Mouse (Mus musculus): Measurements from ENCODE around the gene Srrm3.

Gene Srrm3

DNA sequence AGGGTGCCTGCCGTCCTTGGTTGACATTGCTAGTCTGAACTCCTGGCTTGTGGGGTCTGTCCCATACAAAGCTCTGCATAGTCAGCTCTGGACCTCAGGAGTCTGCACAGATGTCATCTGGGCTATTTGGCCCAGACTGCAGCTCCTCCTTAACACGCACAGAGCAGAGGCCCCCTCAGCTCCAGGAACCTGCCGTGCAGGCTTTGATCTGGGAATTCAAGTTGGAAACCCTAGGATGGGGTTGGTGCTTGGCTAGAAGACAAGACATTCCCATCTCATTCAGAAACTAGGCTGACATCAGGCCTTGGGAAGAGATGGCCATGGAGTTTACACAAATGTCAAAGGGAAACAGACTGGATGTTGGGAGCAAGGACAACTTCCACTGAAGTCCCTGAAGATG lies 17.8 kb downstream of the Srrm3 start:
- no peak for DNase-seq

DNA sequence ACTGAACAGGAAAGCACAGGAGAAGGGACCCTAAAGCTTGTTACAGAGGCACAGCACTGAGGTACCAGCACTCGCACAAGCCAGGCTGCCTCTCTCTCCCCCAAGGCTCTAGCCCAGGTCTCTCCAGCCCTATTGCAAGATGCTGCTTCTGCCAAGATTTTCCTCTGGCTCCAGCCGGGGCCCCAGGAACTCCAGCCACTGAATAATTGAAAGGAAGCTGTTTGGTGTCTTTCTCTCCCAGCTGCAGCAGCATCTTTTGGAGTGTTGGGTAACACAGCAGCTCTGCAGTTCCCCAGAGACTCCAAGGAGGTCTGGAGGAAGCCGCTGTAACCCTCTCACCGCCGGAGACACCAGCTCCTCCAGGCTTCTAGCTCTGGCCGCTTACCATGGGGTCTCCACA lies 19.5 kb downstream of the Srrm3 start:
- no peak for DNase-seq

DNA sequence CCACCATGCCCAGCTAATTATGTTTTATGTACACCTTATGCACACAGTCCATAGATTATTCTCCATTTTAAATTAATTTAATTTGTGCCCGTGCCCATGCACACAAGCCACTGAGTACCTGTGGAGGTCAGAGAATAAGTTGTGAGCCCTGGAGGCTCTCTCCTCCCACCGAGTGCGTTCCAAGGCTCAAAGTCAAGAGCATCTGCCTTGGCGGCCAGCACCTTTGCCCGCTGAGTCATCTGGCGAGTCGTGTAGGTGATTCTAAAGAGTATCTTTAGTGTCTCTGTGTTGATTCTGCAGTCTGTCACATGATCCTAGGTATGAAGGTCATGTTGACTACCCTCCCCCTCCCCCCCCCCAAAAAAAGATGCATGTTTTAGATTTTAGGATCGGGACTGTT lies 22.7 kb downstream of the Srrm3 start:
- DNase-seq: no peak

DNA sequence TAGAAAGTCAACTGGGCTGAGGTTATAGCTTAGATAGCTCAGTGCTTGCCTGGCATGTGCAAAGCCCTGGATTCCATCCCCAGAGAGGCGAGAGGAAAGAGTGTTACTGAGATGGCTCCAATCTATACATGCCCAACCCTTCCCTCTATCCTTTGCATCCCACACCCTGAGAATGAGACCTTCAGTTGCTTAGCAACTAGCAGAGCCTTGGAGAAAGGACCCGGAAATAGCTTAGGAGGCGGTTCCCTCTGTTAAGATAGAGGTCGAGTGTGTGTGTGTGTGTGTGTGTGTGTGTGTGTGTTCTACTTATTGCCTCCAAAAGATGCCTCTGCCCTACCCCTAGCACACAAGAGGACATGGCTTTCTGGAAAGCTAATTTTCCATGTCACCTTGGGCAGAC lies 26.0 kb downstream of the Srrm3 start:
- no peak for DNase-seq

DNA sequence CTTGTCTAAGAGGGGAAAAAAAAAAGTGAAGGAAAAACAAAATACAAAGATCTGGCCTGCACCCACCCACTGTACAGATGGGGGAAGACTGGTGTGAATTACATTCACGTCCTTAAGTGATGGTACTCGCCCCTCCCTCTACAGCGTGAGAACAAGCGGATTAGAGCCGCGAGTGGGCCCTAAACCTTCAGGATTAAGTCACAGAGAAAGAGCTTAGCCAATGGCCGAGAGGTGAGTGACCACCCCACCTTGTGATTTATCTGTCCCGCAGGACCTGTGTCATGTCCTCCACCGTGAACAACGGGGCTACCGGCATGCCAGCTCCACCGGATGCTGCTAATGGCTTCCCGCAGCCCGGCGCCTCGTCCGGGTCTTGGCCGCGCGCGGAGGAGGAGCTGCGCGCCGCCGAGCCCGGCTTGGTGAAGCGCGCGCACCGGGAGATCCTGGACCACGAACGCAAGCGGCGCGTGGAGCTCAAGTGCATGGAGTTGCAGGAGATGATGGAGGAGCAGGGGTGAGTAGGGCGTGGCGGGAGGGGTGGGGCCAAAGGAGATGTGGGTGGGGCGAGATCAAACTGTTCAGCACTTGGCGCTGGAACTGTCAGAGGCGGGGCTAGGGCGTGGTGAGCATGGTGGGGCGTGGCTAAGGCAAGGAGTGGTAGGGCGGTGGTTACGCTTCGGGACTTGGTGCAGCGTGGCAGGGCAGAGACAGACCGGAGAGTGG lies 28.2 kb downstream of the Srrm3 start:
- DNase-seq: peak; percentile 13 to 30

DNA sequence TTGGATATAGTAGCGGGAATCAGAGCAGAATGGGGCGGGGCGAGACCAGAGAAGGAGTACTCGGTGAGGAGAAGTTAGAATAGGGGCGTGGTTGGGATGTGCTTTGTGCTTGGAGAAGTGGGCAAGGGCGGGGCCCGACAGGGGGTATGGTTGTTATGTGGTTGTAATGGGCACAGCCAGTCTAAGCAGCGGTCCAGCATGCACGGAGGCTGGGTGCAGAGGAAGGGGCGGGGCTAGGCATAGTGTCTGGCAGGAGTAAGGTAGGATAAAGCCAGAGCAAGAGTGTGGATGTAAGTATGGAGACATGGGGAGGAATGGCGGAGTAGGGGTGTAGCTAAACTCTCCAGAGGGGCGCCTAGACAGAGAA lies 28.8 kb downstream of the Srrm3 start:
- DNase-seq: no peak

DNA sequence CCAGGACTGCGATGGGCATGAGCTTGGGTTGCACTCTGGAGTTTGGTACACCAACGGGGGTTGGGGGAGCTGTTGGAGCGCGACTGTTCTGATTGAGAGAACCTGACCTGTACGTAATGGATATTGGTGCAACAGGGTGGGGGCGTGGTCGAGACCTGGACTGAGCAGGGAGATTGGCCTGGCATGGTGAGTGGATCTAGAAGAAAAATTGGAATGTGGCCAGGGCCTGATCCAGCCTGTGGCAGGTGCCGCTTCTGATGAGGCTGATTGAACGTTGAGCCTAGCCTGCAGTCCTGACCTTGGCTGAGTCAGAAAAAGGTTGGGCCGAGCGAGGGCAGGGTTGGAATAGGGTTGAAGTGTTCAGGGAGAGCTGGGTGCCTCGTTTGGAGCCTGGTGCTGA lies 29.3 kb downstream of the Srrm3 start:
- no peak for DNase-seq

DNA sequence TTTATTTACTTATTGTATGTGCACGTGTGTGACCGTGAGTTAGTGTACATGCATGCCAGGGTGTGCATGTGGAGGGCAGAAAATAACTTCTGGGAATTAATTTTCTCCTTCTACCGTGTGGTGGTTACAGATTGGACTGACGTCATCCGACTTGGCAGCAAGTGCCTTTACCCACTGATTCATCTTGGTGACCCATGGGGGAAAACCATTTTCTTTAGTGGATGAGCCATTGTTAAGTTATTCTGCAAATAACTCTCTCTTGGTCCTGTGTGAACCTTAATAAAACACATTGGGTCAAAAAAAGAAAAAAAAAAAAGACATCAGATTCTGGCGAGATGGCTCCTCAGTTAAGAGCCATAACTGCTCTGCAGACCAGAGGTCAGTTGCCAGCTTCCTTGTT lies 35.0 kb downstream of the Srrm3 start:
- DNase-seq: no peak

DNA sequence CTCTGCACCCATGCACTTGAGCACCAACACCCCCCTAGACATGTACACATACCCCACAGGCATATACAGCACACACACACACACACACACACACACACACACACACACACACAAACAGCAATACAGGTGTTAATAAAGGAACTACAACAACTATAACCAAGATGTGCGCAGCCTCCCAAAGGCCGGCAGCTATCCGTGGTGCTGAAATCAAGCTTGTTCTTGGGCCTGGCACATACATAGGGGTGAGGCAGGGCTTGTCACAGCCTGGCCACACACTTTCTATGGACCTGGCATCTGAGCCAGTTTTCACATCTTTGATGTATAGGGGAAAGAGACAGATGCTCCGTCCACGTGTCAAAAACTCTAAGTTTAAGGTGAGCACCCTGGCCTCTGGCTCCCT lies 36.7 kb downstream of the Srrm3 start:
- no peak for DNase-seq

DNA sequence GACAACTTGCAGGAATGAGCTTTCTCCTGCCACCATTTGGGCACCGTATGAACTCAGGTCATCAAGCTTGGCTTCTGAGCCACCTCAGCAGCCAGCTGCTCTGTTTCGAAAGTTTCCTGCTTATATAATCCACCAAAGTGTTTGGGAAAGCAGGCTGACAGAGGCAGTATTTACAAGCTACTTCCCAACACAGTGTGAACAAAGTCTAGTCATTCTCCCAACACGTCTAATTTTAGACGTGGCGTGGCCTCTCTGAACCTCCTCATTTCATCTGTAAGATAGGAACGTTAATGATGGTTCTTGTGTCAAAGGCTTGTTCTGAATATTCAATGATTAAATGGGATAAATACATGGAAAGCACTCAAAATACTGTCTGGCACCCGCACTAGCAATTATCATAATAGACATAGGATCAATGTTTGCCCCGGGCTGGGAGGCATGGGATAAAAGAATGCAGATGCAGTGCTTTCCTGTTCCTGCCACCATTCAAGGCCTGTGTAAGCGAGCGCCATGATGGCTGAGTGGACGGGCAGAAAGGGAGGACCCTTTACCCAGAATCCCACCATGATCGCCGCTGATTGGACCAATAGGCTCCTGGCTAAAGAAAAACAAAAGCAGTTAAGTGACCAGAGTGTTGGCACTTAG lies 39.1 kb downstream of the Srrm3 start:
- DNase-seq: no peak

DNA sequence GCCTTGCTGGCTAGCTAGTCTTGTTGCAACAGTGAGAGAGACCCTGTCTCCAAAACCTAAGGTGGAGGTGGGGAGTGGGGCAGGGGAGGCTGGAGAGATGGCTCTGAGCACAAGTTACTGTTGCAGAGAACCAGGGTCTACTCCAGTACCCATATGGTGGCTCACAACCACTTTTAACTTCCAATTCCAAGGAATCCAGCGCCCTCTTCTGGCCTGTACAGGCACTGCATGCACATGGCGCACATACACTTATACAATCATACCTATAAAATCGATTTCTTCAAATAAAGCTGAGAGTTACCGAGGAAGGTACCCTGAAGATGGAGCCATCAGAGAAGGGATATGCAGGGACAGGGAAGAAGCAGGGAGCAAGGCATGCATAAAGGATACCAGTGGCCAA lies 40.8 kb downstream of the Srrm3 start:
- no peak for DNase-seq

DNA sequence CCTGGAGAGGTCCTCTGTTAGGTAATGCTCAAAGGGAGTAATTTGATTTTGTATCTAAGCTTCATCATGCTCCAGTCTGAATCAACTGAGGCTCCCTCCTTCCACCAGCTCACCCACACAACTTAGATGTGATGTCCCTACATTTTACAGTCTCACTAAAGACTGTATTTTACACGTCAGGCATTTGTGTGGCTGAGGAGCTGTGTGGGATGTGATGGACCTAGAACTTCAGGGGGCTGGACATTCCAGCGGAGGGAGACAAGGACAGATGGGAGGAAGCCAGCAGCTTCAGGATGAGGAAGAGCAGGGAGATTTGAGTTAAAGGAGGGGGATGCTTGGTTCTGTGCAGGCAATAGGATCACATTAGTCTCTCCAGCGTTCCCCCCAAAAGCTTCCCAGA lies 41.2 kb downstream of the Srrm3 start:
- DNase-seq: no peak

DNA sequence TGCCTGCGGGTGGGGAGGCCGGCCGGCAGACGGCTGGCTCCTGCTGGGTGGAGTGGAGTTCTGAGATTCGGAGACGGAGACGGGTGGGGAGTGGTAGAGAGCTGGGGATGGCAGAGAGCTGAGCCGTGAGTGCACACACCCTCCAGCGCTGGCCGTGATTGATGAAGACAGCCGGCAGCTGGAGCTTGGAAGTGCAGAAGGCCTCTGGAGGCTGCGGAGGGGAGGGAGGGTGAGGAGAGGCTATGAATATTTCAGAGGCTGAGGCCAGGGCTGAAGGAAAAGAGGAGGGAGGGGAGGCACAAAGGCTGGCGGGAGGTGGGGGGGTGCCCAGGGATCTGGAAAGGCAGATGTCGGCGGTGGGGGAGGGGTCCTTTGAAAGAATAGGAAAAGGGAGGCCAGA lies 44.3 kb downstream of the Srrm3 start:
- DNase-seq: no peak

DNA sequence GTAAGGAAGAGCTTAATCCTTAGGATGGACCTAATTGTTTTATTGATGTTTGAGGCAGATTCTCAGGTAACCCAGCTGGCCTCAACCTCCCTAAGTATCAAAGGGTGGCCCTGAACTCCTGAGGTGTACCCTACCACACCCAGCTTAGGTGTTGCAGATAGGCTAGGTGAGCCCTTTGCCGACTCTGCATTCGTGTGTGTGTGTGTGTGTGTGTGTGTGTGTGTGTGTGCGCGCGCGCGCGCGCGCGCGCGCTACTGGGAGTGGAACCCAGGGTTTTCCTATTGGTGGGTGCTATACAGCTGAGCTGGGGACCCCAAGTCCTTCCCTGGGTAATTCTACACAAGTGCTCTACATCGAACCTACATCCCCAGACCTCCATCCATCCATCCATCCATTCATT lies 44.8 kb downstream of the Srrm3 start:
- no peak for DNase-seq

DNA sequence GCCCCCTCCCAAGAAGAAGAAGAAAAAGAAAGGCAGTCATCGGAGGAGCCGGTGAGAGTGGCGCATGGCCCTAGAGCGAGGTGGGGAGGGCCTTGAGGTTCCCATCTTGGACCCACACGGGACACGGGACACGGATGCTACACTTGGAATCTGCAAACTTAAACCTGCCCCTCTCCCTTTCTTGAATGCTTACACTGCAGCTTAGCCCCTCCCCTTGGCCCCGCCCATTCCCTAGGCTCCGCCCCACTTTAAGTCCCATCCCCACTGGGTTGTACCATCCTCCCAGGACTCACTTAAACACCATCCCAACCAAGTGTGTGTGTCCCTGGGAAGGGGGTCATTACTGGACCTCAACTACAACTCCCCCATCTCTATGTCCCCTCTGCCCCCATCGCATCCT lies 45.7 kb downstream of the Srrm3 start:
- DNase-seq: no peak

DNA sequence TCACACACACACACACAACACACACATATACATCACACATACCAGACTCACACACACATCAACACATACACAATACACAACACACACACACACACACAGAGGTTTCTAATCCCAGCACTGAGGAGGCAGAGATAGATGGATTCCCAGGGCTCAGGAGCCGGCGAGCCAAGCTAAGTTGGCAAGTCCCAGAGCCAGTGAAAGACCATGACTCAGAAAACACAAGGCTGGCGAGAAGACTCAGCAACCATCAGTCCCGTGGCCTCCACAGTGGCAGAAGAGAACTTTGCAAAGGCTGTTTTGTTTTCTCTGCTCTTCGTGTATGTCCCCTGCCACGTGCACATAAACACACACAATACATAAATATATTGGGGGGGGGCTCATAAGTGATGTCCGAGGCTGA lies 47.0 kb downstream of the Srrm3 start:
- DNase-seq: no peak

DNA sequence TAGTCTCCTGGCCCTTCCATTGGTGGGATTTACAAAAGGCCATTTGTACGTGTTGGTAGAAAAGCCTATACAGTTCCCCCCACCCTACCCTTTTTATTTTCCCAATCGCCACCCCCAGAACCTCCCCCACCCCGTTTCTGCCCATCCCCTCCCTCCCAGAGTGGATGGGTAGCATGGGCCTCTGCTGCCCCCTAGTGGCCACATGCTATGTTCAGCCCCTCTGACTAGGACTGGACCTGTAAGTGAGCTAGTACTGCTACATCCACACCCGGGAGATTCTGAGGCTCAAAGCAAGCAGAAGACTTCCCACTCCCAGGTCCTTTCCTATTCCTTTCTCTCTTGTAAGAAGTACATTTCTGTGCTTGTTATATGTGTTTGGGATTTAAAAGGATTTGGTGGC lies 48.5 kb downstream of the Srrm3 start:
- DNase-seq: no peak

DNA sequence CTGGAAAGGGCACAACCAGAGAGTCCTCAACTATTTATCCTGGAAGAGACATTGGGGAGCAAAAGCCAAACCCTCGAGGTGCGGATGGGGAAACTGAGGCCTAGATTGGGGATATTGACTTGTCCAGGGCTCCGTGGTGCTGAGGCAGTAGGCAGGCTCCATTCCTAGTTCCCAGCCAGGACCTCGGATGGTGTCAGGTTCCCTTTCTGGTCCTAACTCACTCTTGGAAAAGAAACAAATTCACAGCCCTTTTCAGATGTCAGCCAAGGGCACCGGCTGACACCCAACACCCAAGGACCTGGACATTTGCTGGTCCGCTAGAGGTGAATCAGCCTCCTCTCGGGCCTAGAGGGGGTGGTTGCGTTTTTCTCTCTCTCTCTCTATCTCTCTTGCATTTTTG lies 60.0 kb downstream of the Srrm3 start:
- no peak for DNase-seq

DNA sequence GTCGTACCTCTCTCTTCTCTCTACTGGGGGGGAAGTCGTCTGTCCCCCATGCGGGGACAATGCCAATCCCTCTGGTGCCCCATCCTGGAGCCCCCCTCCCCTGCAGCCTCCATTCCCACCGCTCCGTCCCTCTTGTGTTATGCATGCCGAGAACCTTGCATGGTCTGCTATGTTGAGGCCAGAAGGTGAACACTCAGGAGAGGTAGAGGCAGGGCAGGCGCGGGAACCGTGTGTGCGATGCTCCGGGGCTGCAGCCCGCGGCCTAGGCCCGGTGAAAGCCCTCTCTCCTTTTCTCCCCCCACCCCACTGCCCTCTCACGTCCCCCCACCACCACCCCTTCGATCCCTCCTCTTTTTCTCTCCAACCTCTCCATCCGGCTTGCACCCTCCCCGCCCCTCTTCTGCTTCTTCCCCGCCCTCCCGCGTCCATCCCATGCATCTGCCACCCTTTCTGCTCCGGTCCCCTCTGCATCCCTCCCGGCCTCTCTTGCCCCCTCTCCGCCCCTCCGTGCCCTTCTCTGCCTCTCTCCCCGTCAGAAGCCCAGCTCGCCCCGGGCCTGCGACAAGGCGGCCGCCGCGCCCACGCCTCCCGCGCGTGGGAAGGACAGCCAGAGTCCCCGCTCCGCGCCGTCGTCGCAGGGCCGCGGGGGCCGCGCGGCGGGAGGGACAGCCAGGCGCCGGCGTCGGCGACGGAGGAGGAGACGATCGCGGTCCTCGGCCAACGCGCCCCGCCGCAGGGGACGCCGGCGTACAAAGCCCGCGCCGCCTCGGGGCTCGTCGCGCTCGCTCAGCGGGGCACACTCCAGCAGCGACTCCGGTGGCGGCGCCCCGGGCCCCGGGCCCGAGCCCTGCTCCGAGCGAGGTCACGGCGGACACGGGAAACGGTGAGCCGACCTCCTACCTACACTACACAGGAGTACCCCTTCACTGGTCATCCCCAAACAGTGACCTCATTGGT lies 61.2 kb downstream of the Srrm3 start:
- DNase-seq: no peak

DNA sequence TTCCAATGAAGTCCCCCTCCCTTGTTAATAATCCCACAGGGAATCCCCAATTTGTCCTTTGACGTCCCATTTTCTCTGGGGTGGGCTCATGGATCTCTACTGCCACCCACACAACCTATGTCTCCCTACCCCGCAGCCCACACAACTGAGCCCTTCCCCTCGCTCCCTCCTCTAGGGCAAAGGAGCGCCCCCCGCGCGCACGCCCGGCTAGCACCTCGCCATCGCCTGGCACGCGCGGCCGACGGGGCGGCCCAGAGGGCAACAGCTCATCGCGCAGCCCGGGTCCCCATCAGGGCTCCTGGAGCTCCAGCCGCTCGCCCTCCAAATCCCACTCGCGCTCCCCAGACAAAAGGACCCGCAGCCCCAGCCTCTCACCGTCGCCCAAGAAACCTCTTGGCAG lies 62.0 kb downstream of the Srrm3 start:
- no peak for DNase-seq

DNA sequence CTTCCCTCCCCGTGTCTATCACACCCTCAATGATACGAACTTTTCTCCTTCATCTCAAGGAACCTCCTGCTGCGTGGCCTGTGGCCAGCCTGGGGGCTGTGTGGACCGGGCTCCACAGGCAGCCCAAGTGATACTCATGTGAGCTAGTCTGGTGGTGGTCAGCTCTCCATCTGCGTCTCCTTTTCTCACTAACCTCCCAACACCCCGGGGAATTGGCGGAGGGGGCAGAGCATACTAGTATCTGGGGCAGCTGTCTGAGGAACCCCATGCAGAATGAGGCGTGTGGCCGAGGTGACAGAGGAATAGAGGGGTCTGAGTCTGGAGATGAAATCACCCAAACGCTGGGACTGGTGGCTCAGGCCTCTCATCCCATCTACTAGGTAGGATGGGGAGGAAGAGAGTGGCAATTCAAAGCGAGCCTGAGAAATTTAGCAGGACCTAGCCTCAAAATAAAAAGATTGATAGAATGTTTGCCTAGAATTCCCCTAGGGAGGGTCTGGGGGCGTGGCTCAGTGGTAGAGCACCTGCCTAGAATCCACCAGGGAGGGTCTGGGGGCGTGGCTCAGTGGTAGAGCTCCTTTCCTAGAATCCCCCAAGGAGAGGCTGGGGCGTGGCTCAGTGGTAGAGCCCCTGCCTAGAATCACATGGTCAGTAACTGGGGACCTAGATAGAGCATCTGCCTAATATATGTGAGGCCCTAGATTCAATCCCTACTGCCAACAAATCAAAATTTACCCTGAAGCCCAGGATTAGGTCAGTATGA lies 63.2 kb downstream of the Srrm3 start:
- no peak for DNase-seq

DNA sequence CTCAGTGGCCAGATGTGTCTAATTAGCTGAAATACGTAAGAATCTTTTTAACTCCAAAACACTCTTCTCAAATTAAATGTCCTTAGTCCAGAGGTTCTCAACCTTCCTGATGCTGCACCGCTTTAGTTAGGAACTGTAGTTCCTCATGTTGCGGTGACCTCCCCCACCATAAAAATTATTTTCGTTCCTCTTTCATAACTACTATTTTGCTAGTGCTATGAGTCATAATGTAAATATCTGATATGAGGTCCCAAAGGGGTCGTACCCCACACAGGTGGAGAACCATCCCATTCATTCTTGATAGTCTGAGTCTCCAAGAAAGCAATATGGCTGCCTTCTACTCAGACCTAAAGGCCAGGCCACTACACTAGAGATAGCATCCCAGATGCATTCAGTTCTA lies 63.8 kb downstream of the Srrm3 start:
- DNase-seq: no peak

DNA sequence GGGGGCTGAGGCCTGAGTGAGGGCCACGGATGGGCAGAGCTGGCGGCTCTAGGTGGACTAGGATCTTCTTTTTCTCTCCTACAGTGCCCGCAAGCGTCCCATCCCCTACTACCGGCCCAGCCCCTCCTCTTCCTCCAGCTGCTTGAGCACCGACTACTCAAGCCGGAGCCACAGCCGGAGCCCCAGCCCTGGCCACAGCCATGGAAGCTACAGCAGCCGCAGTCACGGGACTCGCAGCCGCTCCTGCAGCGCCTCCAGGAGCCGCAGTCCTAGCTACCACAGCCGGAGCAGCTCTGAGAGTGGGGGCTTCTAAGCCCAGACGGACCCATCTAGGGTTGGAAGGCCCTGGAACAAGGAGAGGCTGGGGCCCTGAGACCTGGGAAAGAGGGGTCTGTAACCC lies 66.3 kb downstream of the Srrm3 start:
- no peak for DNase-seq
